Mouse (Mus musculus): ENCODE measurements around the gene Dvl3.

DNA sequence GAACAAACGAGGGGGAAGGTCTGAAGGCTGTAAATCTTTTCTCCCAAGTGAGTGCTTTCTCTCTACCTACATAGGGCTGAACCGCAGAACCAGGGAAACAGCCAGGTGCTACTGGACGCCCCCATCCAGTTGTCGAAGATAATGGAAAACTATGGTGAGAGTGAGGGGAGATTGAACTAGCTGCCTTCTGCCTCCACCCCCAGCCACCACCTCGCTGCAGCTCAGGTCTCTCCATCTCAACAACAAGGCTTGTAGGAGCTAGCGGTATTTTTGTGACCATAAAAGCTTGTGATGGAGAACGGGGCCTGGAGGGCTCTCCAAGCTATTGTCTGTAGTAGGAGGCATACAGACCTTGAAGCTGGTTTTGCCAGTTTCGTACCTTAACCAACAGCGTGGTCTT is 32.4 kb downstream of the Dvl3 start:
- TF ChIP-seq CTCF (IDR thresholded peaks at IDR 0.05; ENCODE audit: borderline replicate concordance, control insufficient read depth, extremely low read depth, insufficient read depth, low read length, poor library complexity), result no peak
- TF ChIP-seq POLR2A (IDR thresholded peaks at IDR 0.05; ENCODE audit: control insufficient read depth, extremely low read depth, insufficient read depth, low read length, poor library complexity), result no peak

Measured in thymus, adult 2 months (tissue).